In the genomic region with DNA sequence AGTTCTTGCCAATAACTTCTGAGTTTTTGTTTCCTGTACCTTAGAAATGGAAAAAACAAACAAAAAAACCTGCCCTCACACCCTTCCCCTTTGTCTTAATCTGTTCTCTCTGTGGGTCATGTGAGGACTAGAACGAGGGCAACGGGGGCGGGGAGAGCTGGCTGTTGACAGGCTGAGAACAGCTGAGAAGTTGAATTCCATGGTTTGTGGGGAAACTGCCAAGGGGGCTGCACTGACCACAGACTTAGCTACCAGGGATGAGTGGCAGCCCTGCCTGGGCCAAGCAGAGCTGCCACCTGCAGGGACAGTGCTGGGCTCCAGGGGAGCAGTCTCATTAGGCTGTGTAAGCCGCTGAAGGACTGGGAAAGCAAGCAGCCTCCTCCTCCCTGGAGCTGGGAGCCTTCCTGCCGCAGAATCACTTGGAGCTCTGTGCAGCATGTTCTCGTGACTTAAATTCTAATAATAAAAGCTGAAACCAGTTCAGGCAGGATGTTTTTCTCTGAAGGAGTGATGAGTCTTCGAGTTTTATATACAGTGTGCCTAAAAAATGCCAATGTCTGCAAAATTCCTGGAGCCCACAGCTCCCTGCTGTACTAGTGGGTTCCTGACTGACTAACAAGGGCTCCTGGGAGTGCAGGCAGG, we compare ENCODE assay signal across 8 mouse cellular contexts.
DNase-seq lines count a peak whose midpoint lies in the region; ATAC-seq and TF ChIP-seq lines count a peak whose summit lies in the region.

No protein-coding gene starts in this region.

- peak overlapping the region; percentile 55 for H3K27ac ChIP-seq in hindbrain, embryonic 12.5 days
- peak overlapping the region; percentile 58 for H3K27ac ChIP-seq in lung, embryonic 14.5 days (ENCODE audit: low read depth)

- TF ChIP-seq CTCF in lung, embryonic 14.5 days (IDR thresholded peaks at IDR 0.05; ENCODE audit: low read depth): 0 out of 2 replicates have a peak, but pooled peaks have one; percentile 30

- H3K9ac ChIP-seq in hindbrain, embryonic 12.5 days: no peak overlapping the region
- no peak overlapping the region for H3K9ac ChIP-seq in lung, embryonic 14.5 days

- peak; percentile 16 for DNase-seq in cerebellum, adult 8-10 months
- DNase-seq in frontal cortex, postnatal 36 days (ENCODE audit: low spot score in 2 of 2): peak; percentile 77 to 82
- peak; percentile 75 to 76 for DNase-seq in layer of hippocampus, postnatal 10 days (ENCODE audit: low spot score in 2 of 2)
- DNase-seq in lung, embryonic 14.5 days: peak; percentile 66
- peak; percentile 49 for DNase-seq in ovary, postnatal 36 days (ENCODE audit: low spot score)
- no peak for DNase-seq in spleen, postnatal 36 days (ENCODE audit: low spot score in 2 of 2)

- peaks cover 10% of the 10 kb centered on the region for H3K4me1 ChIP-seq in hindbrain, embryonic 12.5 days
- no peaks in the 10 kb centered on the region for H3K4me1 ChIP-seq in lung, embryonic 14.5 days (ENCODE audit: insufficient read depth)

- H3K27me3 ChIP-seq in hindbrain, embryonic 12.5 days: no peaks in the 10 kb centered on the region
- no peaks in the 10 kb centered on the region for H3K27me3 ChIP-seq in lung, embryonic 14.5 days (ENCODE audit: insufficient read depth, low read length)

- no peak overlapping the region for H3K4me3 ChIP-seq in hindbrain, embryonic 12.5 days
- H3K4me3 ChIP-seq in lung, embryonic 14.5 days (ENCODE audit: low read depth, low read length): no peak overlapping the region

- ATAC-seq in CD4-positive, CD25-positive, alpha-beta regulatory T cell, adult 4 months: peak; percentile 37
- peak; percentile 75; the same call in 1 of the 2 replicates for ATAC-seq in hindbrain, embryonic 12.5 days (ENCODE audit: low FRiP score)
- peak; percentile 69 for ATAC-seq in lung, embryonic 14.5 days (ENCODE audit: insufficient read depth)

- H3K9me3 ChIP-seq in hindbrain, embryonic 12.5 days (replicated peaks): no peaks in the 10 kb centered on the region
- no peaks in the 10 kb centered on the region for H3K9me3 ChIP-seq in lung, embryonic 14.5 days (ENCODE audit: low read depth, low read length)

- H3K36me3 ChIP-seq in hindbrain, embryonic 12.5 days: peaks cover 8% of the 10 kb centered on the region; the same call in 1 of the 2 replicates
- peaks cover 56% of the 10 kb centered on the region for H3K36me3 ChIP-seq in lung, embryonic 14.5 days (ENCODE audit: insufficient read depth)

- no peak overlapping the region for H3K4me2 ChIP-seq in hindbrain, embryonic 12.5 days (replicated peaks)
- H3K4me2 ChIP-seq in lung, embryonic 14.5 days: no peak overlapping the region

- WGBS in hindbrain, embryonic 12.5 days: 28% methylated on average over 7 of the region's 7 CpGs
- WGBS in lung, embryonic 14.5 days: 15% methylated on average over 7 of the region's 7 CpGs

Comparison
In these comparisons a context has a peak if more than half of its experiments do, and no peak if none do; other contexts are left out.
1. DNase-seq: peak in cerebellum, adult 8-10 months (single experiment), frontal cortex, postnatal 36 days (2 of 2), layer of hippocampus, postnatal 10 days (2 of 2), lung, embryonic 14.5 days (single experiment) and ovary, postnatal 36 days (single experiment); none in spleen, postnatal 36 days (0 of 2).
2. Peak in every context shown above with its lines, with median percentiles within 50 percentile points of each other: ATAC-seq.